Mouse (Mus musculus) kidney, adult 2 months (tissue): ENCODE data around the gene Snrpc.

ENCODE experiments used
- CTCF ChIP-seq: fragments of 200-500 bp; conservative IDR thresholded peaks from 2 replicates; pipeline ENCODE4 v1.5.1; 2011; ENCODE audit warnings: low read depth, mild to moderate bottlenecking, control low read depth, low read length, moderate library complexity, mixed read lengths; ENCODE audit not compliant: insufficient read depth, insufficient read length
- POLR2A ChIP-seq: fragments of 200-500 bp; IDR thresholded peaks from one replicate; pipeline ENCODE4 v1.6.1; 2011; ENCODE audit warnings: low read depth, low read length, control low read depth

DNA sequence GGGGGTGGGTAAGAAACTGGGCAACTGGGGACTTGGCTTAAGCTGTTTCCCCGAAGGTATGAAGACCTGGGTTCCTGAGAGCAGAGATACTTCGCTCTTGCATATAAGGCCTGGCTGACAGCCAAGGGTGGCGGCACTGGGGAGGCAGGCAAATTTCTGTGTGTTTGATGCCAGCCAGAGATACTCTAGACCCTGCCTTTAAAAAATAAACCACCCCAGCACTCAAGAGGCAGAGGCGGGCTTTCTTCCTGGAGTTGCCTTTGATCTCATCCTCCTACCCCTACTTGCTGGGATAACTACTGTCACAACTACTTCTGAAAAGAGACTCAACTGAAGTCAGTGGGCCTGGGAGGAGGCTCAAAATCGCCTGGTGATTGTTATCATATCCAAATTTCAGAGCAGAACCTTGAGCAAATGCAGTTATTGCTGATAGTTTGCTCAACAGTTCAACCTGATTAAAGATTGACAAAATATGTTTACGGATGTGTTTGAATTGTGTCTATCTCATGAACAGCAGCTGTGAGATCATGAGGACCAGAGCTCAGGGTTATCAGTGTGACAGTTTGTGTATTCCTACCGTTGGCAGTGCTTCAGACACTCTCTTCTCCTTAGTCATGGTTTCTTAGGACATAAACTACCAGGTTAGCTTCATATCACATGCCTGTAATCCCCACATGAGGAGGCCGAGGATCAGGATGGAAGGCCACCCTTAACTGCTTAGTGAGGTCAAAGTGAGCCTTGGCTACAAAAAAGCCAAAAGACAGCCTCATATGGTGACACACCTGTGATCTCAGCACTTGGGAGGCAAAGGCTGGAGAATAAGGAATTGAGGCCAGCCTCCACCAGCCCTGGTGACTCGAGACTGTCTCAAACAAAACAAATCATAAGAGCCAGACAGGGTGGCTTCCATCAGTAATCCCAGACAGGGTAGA is 16.3 kb upstream of the Snrpc start:
- TF ChIP-seq CTCF (no peak), POLR2A (no peak)
